Mouse (Mus musculus) cerebellum, adult 2 months (tissue): Measurements from ENCODE around the gene Ralbp1. TPM values are rescaled to one million over a fixed set of nuclear protein-coding genes. Genes with fewer than 3 reads are reported as not detected.
A peak's percentile ranks its signal among the peaks of the same experiment; 100 is the strongest.

Source experiments
- DNase-seq, 2 experiments: peaks; one replicate each; pipeline ENCODE4 v3.0.0; 2021
- H3K27ac ChIP-seq: fragments of 200-500 bp; 2 replicates; pipeline ENCODE4 v1.5.1; 2012; ENCODE audit warnings: low read length, control low read depth, inconsistent platforms; ENCODE audit not compliant: insufficient read depth
- H3K27me3 ChIP-seq: fragments of 200-500 bp; 2 replicates; pipeline ENCODE4 v1.6.1; 2012; ENCODE audit warnings: inconsistent platforms, mild to moderate bottlenecking, low read length, moderate library complexity; ENCODE audit not compliant: control insufficient read depth, insufficient read depth
- H3K4me1 ChIP-seq: fragments of 200-500 bp; 2 replicates; pipeline ENCODE4 v1.6.1; 2011; ENCODE audit warnings: low read length; ENCODE audit not compliant: control insufficient read depth, insufficient read depth
- H3K4me3 ChIP-seq: fragments of 200-500 bp; replicated peaks from 2 replicates; pipeline ENCODE3; 2011; ENCODE audit warnings: mild to moderate bottlenecking, low read depth, low read length, control low read depth; ENCODE audit not compliant: insufficient read depth
- CTCF ChIP-seq: fragments of 200-500 bp; IDR thresholded peaks from 2 replicates; pipeline ENCODE4 v1.5.1; 2011; ENCODE audit warnings: low read depth, mild to moderate bottlenecking, control low read depth, low read length, moderate library complexity, borderline replicate concordance; ENCODE audit not compliant: insufficient read depth
- POLR2A ChIP-seq: fragments of 200-500 bp; IDR thresholded peaks from 2 replicates; pipeline ENCODE4 v1.6.1; 2011; ENCODE audit warnings: low read length, control low read depth, borderline replicate concordance; ENCODE audit not compliant: insufficient read depth
- WGBS: fragments of 180-500 bp; shearing (Covaris S2); methylation state at CpG from one replicate; pipeline ENCODE4 v1.1.7; 2018; 5-methylcytosine and 5-hydroxymethylcytosine counted together
- polyA plus RNA-seq: library from polyadenylated mRNA; depleted of rRNA; stranded (reverse); fragments of >200 nt; gene quantifications from 2 replicates; pipeline ENCODE4 v1.2.3, GENCODE M21; 2012

Gene Ralbp1
- polyA plus RNA-seq, 1 experiment = 48.5 TPM

- no peak for DNase-seq
- peaks cover 26% of the 10 kb centered on the region for H3K4me1 ChIP-seq
- H3K27me3 ChIP-seq = no peaks in the 10 kb centered on the region
- WGBS = 13% methylated on average over 7 of the region's 7 CpGs
- no peak overlapping the region for H3K27ac ChIP-seq
- TF ChIP-seq CTCF (no peak), POLR2A (no peak)
- H3K4me3 ChIP-seq = no peak overlapping the region
Measured at GRCm38 (mm10) chr17:65839541-65840256, 45.9 kb downstream of the Ralbp1 start.

DNA sequence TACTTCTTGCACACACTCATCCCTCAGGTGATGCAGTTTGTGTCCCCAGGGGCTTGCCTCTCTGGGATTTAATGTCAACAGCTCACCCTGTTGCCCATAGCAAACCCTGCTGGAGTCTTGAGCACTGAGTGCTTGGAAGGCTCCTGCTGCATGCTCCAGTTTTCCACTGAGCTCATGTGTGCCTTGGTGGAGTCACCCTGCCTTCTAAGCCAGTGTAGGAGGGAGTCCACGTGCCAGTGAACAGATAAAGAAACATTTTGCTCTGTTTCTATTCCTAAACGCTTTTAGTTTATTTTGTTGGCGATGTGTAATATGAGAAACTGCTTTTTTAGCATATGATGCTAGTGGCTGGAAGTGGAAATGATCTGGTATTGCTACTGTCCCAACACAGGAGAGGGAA lies 48.9 kb downstream of the Ralbp1 start:
- H3K4me1 ChIP-seq = peaks cover 6% of the 10 kb centered on the region
- TF ChIP-seq POLR2A (no peak), CTCF (no peak)
- no peak for DNase-seq
- H3K27me3 ChIP-seq = no peaks in the 10 kb centered on the region
- no peak overlapping the region for H3K27ac ChIP-seq
- 97% methylated on average over 3 of the region's 3 CpGs for WGBS
- no peak overlapping the region for H3K4me3 ChIP-seq

- no peaks in the 10 kb centered on the region for H3K4me1 ChIP-seq
- DNase-seq = no peak
- no peaks in the 10 kb centered on the region for H3K27me3 ChIP-seq
- no peak overlapping the region for H3K27ac ChIP-seq
- TF ChIP-seq POLR2A (no peak), CTCF (no peak)
- H3K4me3 ChIP-seq = no peak overlapping the region
- WGBS = 87% methylated on average over 3 of the region's 3 CpGs
Measured at GRCm38 (mm10) chr17:65833891-65834290, 51.7 kb downstream of the Ralbp1 start.

DNA sequence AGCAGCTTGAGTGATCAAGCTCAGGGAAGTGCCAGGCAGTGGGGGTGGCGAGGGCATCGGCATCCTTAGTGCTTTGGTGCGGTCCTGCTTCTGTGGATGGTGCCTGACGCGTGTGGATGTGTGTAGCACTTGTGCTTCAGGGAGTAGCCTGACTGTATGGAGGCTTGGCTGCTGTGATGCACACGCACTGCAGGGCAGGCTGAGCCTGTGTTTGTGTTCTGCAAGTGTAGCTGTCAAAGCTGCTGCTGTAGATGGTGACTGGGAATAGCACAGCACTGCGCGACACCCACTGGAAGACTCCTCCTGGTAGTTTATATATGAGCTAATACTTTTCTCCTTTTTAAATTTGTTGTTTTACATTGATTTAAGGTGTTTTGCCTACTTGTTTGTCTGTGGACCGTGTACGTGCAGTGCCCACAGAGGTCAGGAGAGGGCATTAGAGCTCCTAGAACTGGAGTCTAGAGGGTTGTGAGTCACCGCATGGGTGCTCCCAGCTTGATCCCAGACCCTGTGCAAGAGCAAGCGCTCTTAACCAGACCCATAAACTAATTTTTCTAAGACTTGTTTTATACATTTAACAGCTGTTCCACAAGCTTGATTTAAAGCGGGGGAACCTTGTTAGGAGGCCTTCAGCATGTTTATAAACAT lies 55.3 kb downstream of the Ralbp1 start:
- Histone ChIP-seq H3K27ac (no peak overlapping the region), H3K27me3 (no peaks in the 10 kb centered on the region), H3K4me3 (no peak overlapping the region), H3K4me1 (0 out of 2 replicates have a peak, but pooled peaks cover 2% of the 10 kb centered on the region)
- 92% methylated on average over 13 of the region's 13 CpGs for WGBS
- TF ChIP-seq POLR2A = no peak
- peak; percentile 34; the same call in 1 of the 2 replicates for TF ChIP-seq CTCF
- no peak for DNase-seq

GRCm38 (mm10) chr17:65828951-65829350 lies 56.6 kb downstream of the Ralbp1 start:
- no peaks in the 10 kb centered on the region for H3K27me3 ChIP-seq
- DNase-seq = no peak
- H3K4me1 ChIP-seq = peaks cover 8% of the 10 kb centered on the region
- 90% methylated on average over 11 of the region's 11 CpGs for WGBS
- H3K27ac ChIP-seq = no peak overlapping the region
- H3K4me3 ChIP-seq = no peak overlapping the region
- TF ChIP-seq POLR2A = no peak
- no peak for TF ChIP-seq CTCF

- Histone ChIP-seq H3K27me3 (no peaks in the 10 kb centered on the region), H3K4me1 (peaks cover 10% of the 10 kb centered on the region), H3K27ac (no peak overlapping the region), H3K4me3 (no peak overlapping the region)
- TF ChIP-seq POLR2A (no peak), CTCF (no peak)
- DNase-seq = no peak
- WGBS = 95% methylated on average over 5 of the region's 5 CpGs
Measured at GRCm38 (mm10) chr17:65827904-65828303, 57.7 kb downstream of the Ralbp1 start.

GRCm38 (mm10) chr17:65827119-65827840 lies 58.3 kb downstream of the Ralbp1 start:
- H3K27ac ChIP-seq = no peak overlapping the region
- WGBS = 75% methylated on average over 16 of the region's 16 CpGs
- H3K4me3 ChIP-seq = no peak overlapping the region
- H3K27me3 ChIP-seq = no peaks in the 10 kb centered on the region
- peaks cover 10% of the 10 kb centered on the region for H3K4me1 ChIP-seq
- TF ChIP-seq CTCF = no peak
- TF ChIP-seq POLR2A = no peak
- no peak for DNase-seq

DNA sequence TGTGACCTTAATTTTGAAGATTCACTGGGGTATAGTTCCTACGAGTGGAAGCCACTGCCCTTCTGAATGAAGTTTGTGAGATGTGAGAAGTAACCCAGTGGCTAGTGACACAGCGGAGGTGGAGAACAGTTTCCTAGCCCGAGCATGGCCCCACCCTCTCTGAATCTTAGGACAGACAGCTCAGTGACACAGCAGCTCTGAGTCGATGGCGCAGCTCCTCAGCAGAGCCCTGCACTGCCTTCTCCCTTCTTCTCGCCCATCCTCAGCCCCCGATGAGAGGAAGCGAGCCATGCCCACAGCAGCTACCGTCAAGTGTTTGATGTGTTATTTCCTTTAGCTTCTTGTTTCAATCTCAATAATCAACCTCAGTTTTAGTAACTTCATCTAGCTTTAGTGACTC lies 59.3 kb downstream of the Ralbp1 start:
- 55% methylated on average over 9 of the region's 9 CpGs for WGBS
- Histone ChIP-seq H3K4me1 (peaks cover 10% of the 10 kb centered on the region), H3K4me3 (no peak overlapping the region), H3K27ac (no peak overlapping the region), H3K27me3 (no peaks in the 10 kb centered on the region)
- TF ChIP-seq CTCF (no peak), POLR2A (no peak)
- DNase-seq = no peak
